Mouse (Mus musculus) lung, embryonic 16.5 days (tissue): Measurements from ENCODE around the gene Gm2564. TPM values are rescaled to one million over a fixed set of nuclear protein-coding genes. Genes with fewer than 3 reads are reported as not detected.
A peak's percentile ranks its signal among the peaks of the same experiment; 100 is the strongest.
"Not testable (repeated sequence)": the region's sequence is repeated elsewhere in the genome, so short reads cannot be mapped to it uniquely, and the experiment has no call there.

Experiments used
- ATAC-seq: fragments of 200-750 bp; cut with Nextera tagmentation; 2 replicates; pipeline ENCODE4 v1.8.0; 2017; ENCODE audit warnings: low read depth, mild to moderate bottlenecking, moderate library complexity
- H3K27ac ChIP-seq: fragments of 300-500 bp; sonication (generic); 2 replicates; pipeline ENCODE4 v1.5.1; 2014; ENCODE audit warnings: mild to moderate bottlenecking, control low read depth, low read length
- H3K27me3 ChIP-seq: fragments of 300-500 bp; sonication (generic); 2 replicates; pipeline ENCODE4 v1.6.1; 2014; ENCODE audit warnings: low read depth, low read length, mixed read lengths; ENCODE audit not compliant: control insufficient read depth, insufficient read depth
- H3K36me3 ChIP-seq: fragments of 300-500 bp; sonication (generic); 2 replicates; pipeline ENCODE4 v1.6.1; 2014; ENCODE audit warnings: low read length; ENCODE audit not compliant: control insufficient read depth, insufficient read depth
- H3K4me1 ChIP-seq: fragments of 300-500 bp; sonication (generic); replicated peaks from 2 replicates; pipeline ENCODE4 v1.6.1; 2014; ENCODE audit warnings: low read length, mixed read lengths; ENCODE audit not compliant: control insufficient read depth, insufficient read depth
- H3K4me2 ChIP-seq: fragments of 300-500 bp; sonication (generic); 2 replicates; pipeline ENCODE4 v1.6.1; 2014; ENCODE audit warnings: low read depth, low read length, control low read depth
- H3K4me3 ChIP-seq: fragments of 300-500 bp; sonication (generic); 2 replicates; pipeline ENCODE4 v1.5.1; 2014; ENCODE audit warnings: mild to moderate bottlenecking, low read length, control low read depth
- H3K9ac ChIP-seq: fragments of 300-500 bp; sonication (generic); 2 replicates; pipeline ENCODE4 v1.6.1; 2014; ENCODE audit warnings: low read length, control low read depth
- H3K9me3 ChIP-seq: fragments of 300-500 bp; sonication (generic); 2 replicates; pipeline ENCODE4 v1.6.1; 2016; ENCODE audit warnings: low read length; ENCODE audit not compliant: control insufficient read depth
- WGBS: fragments of 180-500 bp; shearing (Covaris S2); extraction: QIAGEN DNeasy Blood & Tissue Kit; methylation state at CpG from one replicate; pipeline ENCODE4 v1.1.7; 2014; 5-methylcytosine and 5-hydroxymethylcytosine counted together
- polyA plus RNA-seq: library from polyadenylated mRNA; unstranded; fragments of >200 nt; fragmentation: Nextera tagmentation; extraction: Ambion mirVana; gene quantifications from 2 replicates; pipeline ENCODE4 v1.2.1, GENCODE M21; 2015

The Gm2564 gene
- 0.77 TPM in 1 of 2 replicates, not detected in the other for polyA plus RNA-seq

DNA sequence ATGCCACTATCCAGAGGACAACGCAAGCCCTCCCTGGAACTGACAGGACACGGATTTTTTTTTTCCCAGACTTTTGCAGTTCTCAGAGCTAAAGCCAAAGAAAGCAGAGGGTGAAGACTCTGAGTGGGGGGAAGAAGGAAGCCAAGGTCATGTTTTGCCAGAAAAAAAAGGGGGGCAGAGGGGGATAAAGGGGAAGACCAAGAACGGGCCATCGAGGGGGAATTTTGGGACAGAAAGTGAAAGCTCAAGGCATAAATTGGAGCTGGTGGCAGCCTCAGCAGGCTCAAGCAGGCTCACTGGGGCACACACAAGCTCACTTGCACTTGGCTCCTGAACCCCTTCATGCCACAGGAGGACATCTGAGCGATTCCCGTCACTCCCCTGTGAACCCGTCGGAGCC is at the start of gene Gm2564:
TSS of gene Gm2564 (plus strand) at position 301 of the 400 bp plus-strand sequence.
- H3K4me1 ChIP-seq, H3K9me3 ChIP-seq, H3K27me3 ChIP-seq, H3K36me3 ChIP-seq, H3K27ac ChIP-seq, H3K4me3 ChIP-seq, ATAC-seq, H3K9ac ChIP-seq, H3K4me2 ChIP-seq: not testable (repeated sequence)
- no CpG with 5 or more reads among the region's 8 CpGs for WGBS

DNA sequence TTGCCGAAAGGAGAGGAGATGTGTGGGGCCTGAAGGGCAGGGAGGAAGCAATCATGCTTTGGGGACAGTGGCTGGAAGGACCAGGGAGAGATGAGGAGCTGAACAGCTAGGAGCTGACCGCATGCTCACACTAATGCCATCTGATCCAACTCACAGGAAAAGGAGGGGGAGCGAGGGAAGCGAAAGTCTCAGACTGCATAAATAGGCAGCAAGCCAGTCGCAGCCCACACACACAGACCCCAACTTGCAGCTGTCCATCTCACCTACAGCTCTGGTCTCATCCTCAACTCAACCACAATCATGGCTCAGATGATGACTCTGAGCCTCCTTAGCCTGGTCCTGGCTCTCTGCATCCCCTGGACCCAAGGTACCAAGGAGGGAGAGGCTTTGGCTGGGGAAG is 17.6 kb upstream of the Gm2564 start, which contains the start of gene Gm10591:
TSS of gene Gm10591 (plus strand) at position 301 of the 400 bp plus-strand sequence.
- not testable (repeated sequence) for H3K27me3 ChIP-seq, H3K9ac ChIP-seq, H3K36me3 ChIP-seq, H3K4me2 ChIP-seq, H3K4me3 ChIP-seq, H3K9me3 ChIP-seq, ATAC-seq, H3K4me1 ChIP-seq, H3K27ac ChIP-seq
- no CpG with 5 or more reads among the region's 5 CpGs for WGBS

DNA sequence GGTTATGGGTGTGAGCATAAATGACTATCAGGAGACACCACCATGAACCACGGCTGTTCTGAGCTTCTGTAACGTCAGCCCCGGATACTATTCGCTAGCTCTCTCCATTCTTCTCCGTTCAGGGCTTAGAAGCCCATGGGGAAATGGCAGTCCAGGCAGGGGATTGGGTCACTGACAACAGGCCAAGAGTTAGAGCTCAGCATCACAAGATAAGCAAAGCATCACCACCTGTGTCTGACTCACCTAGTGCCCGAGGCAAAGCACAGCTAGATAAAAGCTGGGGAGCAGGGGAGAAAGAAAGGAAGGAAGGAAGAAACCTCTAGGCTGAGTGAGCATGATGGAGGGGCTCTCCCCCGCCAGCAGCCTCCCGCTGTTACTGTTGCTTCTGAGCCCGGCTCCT is 25.4 kb downstream of the Gm2564 start, which contains the start of gene Ccl27b:
TSS of gene Ccl27b (plus strand) at position 301 of the 400 bp plus-strand sequence.
- no CpG with 5 or more reads among the region's 9 CpGs for WGBS

DNA sequence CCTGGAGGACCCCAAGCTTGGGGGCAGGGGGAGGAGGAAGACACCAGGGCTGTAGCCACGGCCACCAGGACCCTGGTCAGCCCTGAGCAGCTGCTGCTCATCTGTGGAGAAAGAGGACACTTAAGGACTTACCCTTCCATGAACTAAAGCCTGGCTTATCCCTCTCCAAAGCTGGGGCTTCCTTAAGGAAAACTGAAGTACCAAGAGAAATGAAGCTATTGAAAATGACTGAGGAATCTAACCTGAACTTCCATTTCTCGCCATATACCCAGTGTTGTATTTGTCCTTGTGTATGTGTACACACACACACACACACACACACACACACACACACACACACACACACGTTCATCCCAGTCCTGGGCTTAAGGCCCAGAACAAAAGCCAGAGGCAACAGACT is 32.3 kb downstream of the Gm2564 start, which contains the start of gene Il11ra2:
TSS of gene Il11ra2 (minus strand) at position 101 of the 400 bp plus-strand sequence.
- not testable (repeated sequence) for H3K27me3 ChIP-seq, H3K36me3 ChIP-seq, H3K9ac ChIP-seq, H3K9me3 ChIP-seq, ATAC-seq, H3K4me2 ChIP-seq, H3K4me1 ChIP-seq, H3K27ac ChIP-seq, H3K4me3 ChIP-seq
- no CpG with 5 or more reads among the region's 3 CpGs for WGBS

More for the DNA sequence above, 25.4 kb downstream of the Gm2564 start, which contains the start of gene Ccl27b:
- not testable (repeated sequence) for H3K4me3 ChIP-seq, H3K4me1 ChIP-seq, H3K36me3 ChIP-seq, H3K4me2 ChIP-seq, H3K27me3 ChIP-seq, H3K9ac ChIP-seq, ATAC-seq, H3K9me3 ChIP-seq, H3K27ac ChIP-seq

GRCm38 (mm10) chr4:42675415-42675814 is 45.9 kb downstream of the Gm2564 start:
- WGBS, result no CpG with 5 or more reads among the region's 4 CpGs
- not testable (repeated sequence) for H3K4me1 ChIP-seq, H3K36me3 ChIP-seq, H3K27me3 ChIP-seq, H3K9ac ChIP-seq, H3K27ac ChIP-seq, H3K4me2 ChIP-seq, H3K9me3 ChIP-seq, H3K4me3 ChIP-seq
- peak; percentile 78 for ATAC-seq

GRCm38 (mm10) chr4:42679365-42679764 is 49.8 kb downstream of the Gm2564 start:
- WGBS, result no CpG with 5 or more reads among the region's 7 CpGs
- H3K4me1 ChIP-seq, H3K27ac ChIP-seq, H3K9me3 ChIP-seq, H3K36me3 ChIP-seq, H3K4me3 ChIP-seq, H3K27me3 ChIP-seq, H3K9ac ChIP-seq, ATAC-seq, H3K4me2 ChIP-seq: not testable (repeated sequence)

GRCm38 (mm10) chr4:42680374-42681356 is 51.1 kb downstream of the Gm2564 start:
- H3K4me2 ChIP-seq, H3K4me1 ChIP-seq, H3K9ac ChIP-seq, H3K27ac ChIP-seq, H3K4me3 ChIP-seq, H3K9me3 ChIP-seq, H3K36me3 ChIP-seq, H3K27me3 ChIP-seq, ATAC-seq: not testable (repeated sequence)
- no CpG with 5 or more reads among the region's 32 CpGs for WGBS

Other genes with a start within 250 kb of the Gm2564 start
- gene Gm21586, start 190.3 kb upstream of the Gm2564 start, polyA plus RNA-seq, result not detected in 2 replicates
- 0.08 TPM in 1 of 2 replicates, not detected in the other for gene Gm2163, start 163.0 kb upstream of the Gm2564 start, polyA plus RNA-seq
- gene Fam205a2, start 101.5 kb upstream of the Gm2564 start, polyA plus RNA-seq, result 0.15 TPM in 1 of 2 replicates, not detected in the other
- 1.0 TPM in 1 of 2 replicates, not detected in the other for gene Gm10591, start 17.5 kb upstream of the Gm2564 start, polyA plus RNA-seq
- not detected in 2 replicates for gene Ccl27b, start 25.5 kb downstream of the Gm2564 start, polyA plus RNA-seq
- gene Il11ra2, start 32.2 kb downstream of the Gm2564 start, polyA plus RNA-seq, result not detected in 2 replicates
- not detected in 2 replicates for gene 4930578G10Rik, start 105.8 kb downstream of the Gm2564 start, polyA plus RNA-seq
- not detected in 2 replicates for gene Ccl19, start 126.9 kb downstream of the Gm2564 start, polyA plus RNA-seq
- gene Ccl21a, start 144.3 kb downstream of the Gm2564 start, polyA plus RNA-seq, result 74.8 and 78.1 TPM in 2 replicates
- gene Fam205a1, start 224.2 kb downstream of the Gm2564 start, polyA plus RNA-seq, result 0.04 TPM in 1 of 2 replicates, not detected in the other
- gene Gm12394, start 227.1 kb downstream of the Gm2564 start, polyA plus RNA-seq, result 0.11 TPM in 2 replicates
- not detected in 2 replicates for gene Fam205c, start 244.5 kb downstream of the Gm2564 start, polyA plus RNA-seq